Mouse (Mus musculus): ENCODE measurements around the gene Agk. TPM values are rescaled to one million over a fixed set of nuclear protein-coding genes. Genes with fewer than 3 reads are reported as not detected.

Gene Agk
- polyA plus RNA-seq, 1 experiment from 2014 or later: 44.4 TPM

- peaks cover 16% of the 10 kb centered on the region for H3K36me3 ChIP-seq (ENCODE audit: control insufficient read depth, insufficient read depth)
- peaks cover 5% of the 10 kb centered on the region; the same call in 1 of the 2 replicates for H3K4me1 ChIP-seq (ENCODE audit: control insufficient read depth, insufficient read depth, low read length)
- H3K9ac ChIP-seq (ENCODE audit: low read length): no peak overlapping the region
- H3K4me3 ChIP-seq (ENCODE audit: low read length): no peak overlapping the region
- H3K27me3 ChIP-seq (ENCODE audit: control insufficient read depth, insufficient read depth, low read length): no peaks in the 10 kb centered on the region
- H3K9me3 ChIP-seq (replicated peaks; ENCODE audit: control insufficient read depth, low read length): no peaks in the 10 kb centered on the region
- no peak overlapping the region for H3K4me2 ChIP-seq (ENCODE audit: low read depth, low read length)
- no peak overlapping the region for H3K27ac ChIP-seq (ENCODE audit: low read length)
- 31% methylated on average over 3 of the region's 3 CpGs for WGBS
- peak; percentile 63; the same call in 1 of the 2 replicates for ATAC-seq (replicated peaks; ENCODE audit: extremely low read depth, insufficient read depth, low FRiP score)
Measured at GRCm38 (mm10) chr6:40393213-40393612, 68.2 kb downstream of the Agk start.

GRCm38 (mm10) chr6:40402031-40402430 is 77.1 kb downstream of the Agk start:
- no peak for ATAC-seq (replicated peaks; ENCODE audit: extremely low read depth, insufficient read depth, low FRiP score)
- WGBS: 81% methylated on average over 2 of the region's 2 CpGs
- Histone ChIP-seq H3K36me3 (ENCODE audit: control insufficient read depth, insufficient read depth) (peaks cover 26% of the 10 kb centered on the region), H3K27ac (ENCODE audit: low read length) (no peak overlapping the region), H3K4me1 (ENCODE audit: control insufficient read depth, insufficient read depth, low read length) (peaks cover 6% of the 10 kb centered on the region; the same call in 1 of the 2 replicates), H3K4me2 (ENCODE audit: low read depth, low read length) (no peak overlapping the region), H3K27me3 (ENCODE audit: control insufficient read depth, insufficient read depth, low read length) (no peaks in the 10 kb centered on the region), H3K9ac (ENCODE audit: low read length) (no peak overlapping the region), H3K4me3 (ENCODE audit: low read length) (no peak overlapping the region), H3K9me3 (replicated peaks; ENCODE audit: control insufficient read depth, low read length) (peaks cover 3% of the 10 kb centered on the region)

GRCm38 (mm10) chr6:40403640-40404285 is 78.8 kb downstream of the Agk start:
- WGBS: 69% methylated on average over 4 of the region's 4 CpGs
- ATAC-seq (replicated peaks; ENCODE audit: extremely low read depth, insufficient read depth, low FRiP score): no peak
- Histone ChIP-seq H3K4me3 (ENCODE audit: low read length) (no peak overlapping the region), H3K9ac (ENCODE audit: low read length) (no peak overlapping the region), H3K27ac (ENCODE audit: low read length) (no peak overlapping the region), H3K36me3 (ENCODE audit: control insufficient read depth, insufficient read depth) (peaks cover 14% of the 10 kb centered on the region), H3K4me1 (ENCODE audit: control insufficient read depth, insufficient read depth, low read length) (peaks cover 6% of the 10 kb centered on the region; the same call in 1 of the 2 replicates), H3K27me3 (ENCODE audit: control insufficient read depth, insufficient read depth, low read length) (no peaks in the 10 kb centered on the region), H3K4me2 (ENCODE audit: low read depth, low read length) (no peak overlapping the region), H3K9me3 (replicated peaks; ENCODE audit: control insufficient read depth, low read length) (peaks cover 2% of the 10 kb centered on the region)

GRCm38 (mm10) chr6:40411085-40411484 is 86.1 kb downstream of the Agk start:
- H3K27me3 ChIP-seq (ENCODE audit: control insufficient read depth, insufficient read depth, low read length): no peaks in the 10 kb centered on the region
- no peak overlapping the region for H3K27ac ChIP-seq (ENCODE audit: low read length)
- H3K9me3 ChIP-seq (replicated peaks; ENCODE audit: control insufficient read depth, low read length): no peaks in the 10 kb centered on the region
- H3K4me3 ChIP-seq (ENCODE audit: low read length): no peak overlapping the region
- WGBS: 78% methylated on average over 3 of the region's 3 CpGs
- no peak for ATAC-seq (replicated peaks; ENCODE audit: extremely low read depth, insufficient read depth, low FRiP score)
- H3K9ac ChIP-seq (ENCODE audit: low read length): no peak overlapping the region
- H3K4me1 ChIP-seq (ENCODE audit: control insufficient read depth, insufficient read depth, low read length): no peaks in the 10 kb centered on the region
- peaks cover 6% of the 10 kb centered on the region; the same call in 1 of the 2 replicates for H3K36me3 ChIP-seq (ENCODE audit: control insufficient read depth, insufficient read depth)
- H3K4me2 ChIP-seq (ENCODE audit: low read depth, low read length): no peak overlapping the region

GRCm38 (mm10) chr6:40413046-40413445 is 88.1 kb downstream of the Agk start:
- Histone ChIP-seq H3K9me3 (replicated peaks; ENCODE audit: control insufficient read depth, low read length) (no peaks in the 10 kb centered on the region), H3K9ac (ENCODE audit: low read length) (no peak overlapping the region), H3K27ac (ENCODE audit: low read length) (no peak overlapping the region), H3K4me2 (ENCODE audit: low read depth, low read length) (no peak overlapping the region), H3K27me3 (ENCODE audit: control insufficient read depth, insufficient read depth, low read length) (no peaks in the 10 kb centered on the region), H3K36me3 (ENCODE audit: control insufficient read depth, insufficient read depth) (no peaks in the 10 kb centered on the region), H3K4me1 (ENCODE audit: control insufficient read depth, insufficient read depth, low read length) (no peaks in the 10 kb centered on the region), H3K4me3 (ENCODE audit: low read length) (no peak overlapping the region)
- 75% methylated on average over 5 of the region's 5 CpGs for WGBS
- no peak for ATAC-seq (replicated peaks; ENCODE audit: extremely low read depth, insufficient read depth, low FRiP score)

GRCm38 (mm10) chr6:40413565-40413964 is 88.6 kb downstream of the Agk start:
- Histone ChIP-seq H3K4me2 (ENCODE audit: low read depth, low read length) (no peak overlapping the region), H3K9me3 (replicated peaks; ENCODE audit: control insufficient read depth, low read length) (no peaks in the 10 kb centered on the region), H3K36me3 (ENCODE audit: control insufficient read depth, insufficient read depth) (no peaks in the 10 kb centered on the region), H3K27ac (ENCODE audit: low read length) (no peak overlapping the region), H3K9ac (ENCODE audit: low read length) (no peak overlapping the region), H3K4me3 (ENCODE audit: low read length) (no peak overlapping the region), H3K27me3 (ENCODE audit: control insufficient read depth, insufficient read depth, low read length) (no peaks in the 10 kb centered on the region), H3K4me1 (ENCODE audit: control insufficient read depth, insufficient read depth, low read length) (no peaks in the 10 kb centered on the region)
- WGBS: 91% methylated on average over 3 of the region's 3 CpGs
- ATAC-seq (replicated peaks; ENCODE audit: extremely low read depth, insufficient read depth, low FRiP score): no peak

GRCm38 (mm10) chr6:40415799-40416198 is 90.8 kb downstream of the Agk start:
- ATAC-seq (replicated peaks; ENCODE audit: extremely low read depth, insufficient read depth, low FRiP score): no peak
- H3K9me3 ChIP-seq (replicated peaks; ENCODE audit: control insufficient read depth, low read length): no peaks in the 10 kb centered on the region
- H3K27me3 ChIP-seq (ENCODE audit: control insufficient read depth, insufficient read depth, low read length): no peaks in the 10 kb centered on the region
- no peaks in the 10 kb centered on the region for H3K4me1 ChIP-seq (ENCODE audit: control insufficient read depth, insufficient read depth, low read length)
- WGBS: 79% methylated on average over 5 of the region's 5 CpGs
- no peaks in the 10 kb centered on the region for H3K36me3 ChIP-seq (ENCODE audit: control insufficient read depth, insufficient read depth)
- H3K4me3 ChIP-seq (ENCODE audit: low read length): no peak overlapping the region
- H3K9ac ChIP-seq (ENCODE audit: low read length): no peak overlapping the region
- no peak overlapping the region for H3K4me2 ChIP-seq (ENCODE audit: low read depth, low read length)
- no peak overlapping the region for H3K27ac ChIP-seq (ENCODE audit: low read length)

- ATAC-seq (replicated peaks; ENCODE audit: extremely low read depth, insufficient read depth, low FRiP score): no peak
- Histone ChIP-seq H3K9ac (ENCODE audit: low read length) (no peak overlapping the region), H3K9me3 (replicated peaks; ENCODE audit: control insufficient read depth, low read length) (no peaks in the 10 kb centered on the region), H3K4me2 (ENCODE audit: low read depth, low read length) (no peak overlapping the region), H3K4me1 (ENCODE audit: control insufficient read depth, insufficient read depth, low read length) (no peaks in the 10 kb centered on the region), H3K27ac (ENCODE audit: low read length) (no peak overlapping the region), H3K27me3 (ENCODE audit: control insufficient read depth, insufficient read depth, low read length) (no peaks in the 10 kb centered on the region), H3K36me3 (ENCODE audit: control insufficient read depth, insufficient read depth) (no peaks in the 10 kb centered on the region), H3K4me3 (ENCODE audit: low read length) (no peak overlapping the region)
- 93% methylated on average over 4 of the region's 4 CpGs for WGBS
Measured at GRCm38 (mm10) chr6:40418386-40418785, 93.4 kb downstream of the Agk start.

- H3K27me3 ChIP-seq (ENCODE audit: control insufficient read depth, insufficient read depth, low read length): no peaks in the 10 kb centered on the region
- no peak for ATAC-seq (replicated peaks; ENCODE audit: extremely low read depth, insufficient read depth, low FRiP score)
- no peaks in the 10 kb centered on the region for H3K9me3 ChIP-seq (replicated peaks; ENCODE audit: control insufficient read depth, low read length)
- no peaks in the 10 kb centered on the region for H3K36me3 ChIP-seq (ENCODE audit: control insufficient read depth, insufficient read depth)
- 92% methylated on average over 6 of the region's 6 CpGs for WGBS
- H3K9ac ChIP-seq (ENCODE audit: low read length): no peak overlapping the region
- H3K4me2 ChIP-seq (ENCODE audit: low read depth, low read length): no peak overlapping the region
- H3K27ac ChIP-seq (ENCODE audit: low read length): no peak overlapping the region
- no peaks in the 10 kb centered on the region for H3K4me1 ChIP-seq (ENCODE audit: control insufficient read depth, insufficient read depth, low read length)
- H3K4me3 ChIP-seq (ENCODE audit: low read length): no peak overlapping the region
Measured at GRCm38 (mm10) chr6:40421099-40421498, 96.1 kb downstream of the Agk start.

Measured in heart, embryonic 16.5 days (tissue).